Mouse (Mus musculus) intestine, postnatal 0 days (tissue): ENCODE data around the gene Necap2. TPM values are rescaled to one million over a fixed set of nuclear protein-coding genes. Genes with fewer than 3 reads are reported as not detected.

Experiments
- ATAC-seq: fragments of 200-750 bp; cut with Nextera tagmentation; 2 replicates; pipeline ENCODE4 v1.8.0; 2017; ENCODE audit warnings: mild to moderate bottlenecking, moderate TSS enrichment, moderate library complexity
- H3K27ac ChIP-seq: fragments of 300-500 bp; sonication (generic); 2 replicates; pipeline ENCODE4 v1.5.1; 2014; ENCODE audit warnings: mild to moderate bottlenecking, low read depth, low read length, moderate library complexity
- H3K27me3 ChIP-seq: fragments of 300-500 bp; sonication (generic); replicated peaks from 2 replicates; pipeline ENCODE4 v1.6.1; 2014; ENCODE audit warnings: low read length, mixed read lengths; ENCODE audit not compliant: control insufficient read depth, insufficient read depth
- H3K36me3 ChIP-seq: fragments of 300-500 bp; sonication (generic); 2 replicates; pipeline ENCODE4 v1.6.1; 2014; ENCODE audit warnings: mild to moderate bottlenecking, moderate library complexity; ENCODE audit not compliant: control insufficient read depth, insufficient read depth
- H3K4me1 ChIP-seq: fragments of 300-500 bp; sonication (generic); replicated peaks from 2 replicates; pipeline ENCODE4 v1.6.1; 2014; ENCODE audit warnings: antibody characterized with exemption, low read length, mixed read lengths; ENCODE audit not compliant: control insufficient read depth, insufficient read depth
- H3K4me2 ChIP-seq: fragments of 300-500 bp; sonication (generic); replicated peaks from 2 replicates; pipeline ENCODE4 v1.6.1; 2014; ENCODE audit warnings: low read depth, mild to moderate bottlenecking, moderate library complexity
- H3K4me3 ChIP-seq: fragments of 300-500 bp; sonication (generic); 2 replicates; pipeline ENCODE4 v1.5.1; 2014; ENCODE audit warnings: low read depth, low read length
- H3K9ac ChIP-seq: fragments of 300-500 bp; sonication (generic); 2 replicates; pipeline ENCODE4 v1.6.1; 2014; ENCODE audit warnings: mild to moderate bottlenecking, low read depth, low read length
- H3K9me3 ChIP-seq: fragments of 300-500 bp; sonication (generic); 2 replicates; pipeline ENCODE4 v1.6.1; 2016; ENCODE audit warnings: mixed run types; ENCODE audit not compliant: control insufficient read depth
- CTCF ChIP-seq: sonication (generic); IDR thresholded peaks from 2 replicates; pipeline ENCODE4 v1.5.1; 2016; ENCODE audit warnings: low read depth, mild to moderate bottlenecking, control low read depth, antibody characterized with exemption, moderate library complexity
- WGBS: fragments of 180-500 bp; shearing (Covaris S2); extraction: QIAGEN DNeasy Blood & Tissue Kit; methylation state at CpG from one replicate; pipeline ENCODE4 v1.1.7; 2014; 5-methylcytosine and 5-hydroxymethylcytosine counted together
- polyA plus RNA-seq: library from polyadenylated mRNA; unstranded; fragments of >200 nt; fragmentation: Nextera tagmentation; extraction: Ambion mirVana; gene quantifications from 2 replicates; pipeline ENCODE4 v1.2.1, GENCODE M21; 2015

The Necap2 gene
- polyA plus RNA-seq, 1 experiment from 2014 or later, result 103 TPM

DNA sequence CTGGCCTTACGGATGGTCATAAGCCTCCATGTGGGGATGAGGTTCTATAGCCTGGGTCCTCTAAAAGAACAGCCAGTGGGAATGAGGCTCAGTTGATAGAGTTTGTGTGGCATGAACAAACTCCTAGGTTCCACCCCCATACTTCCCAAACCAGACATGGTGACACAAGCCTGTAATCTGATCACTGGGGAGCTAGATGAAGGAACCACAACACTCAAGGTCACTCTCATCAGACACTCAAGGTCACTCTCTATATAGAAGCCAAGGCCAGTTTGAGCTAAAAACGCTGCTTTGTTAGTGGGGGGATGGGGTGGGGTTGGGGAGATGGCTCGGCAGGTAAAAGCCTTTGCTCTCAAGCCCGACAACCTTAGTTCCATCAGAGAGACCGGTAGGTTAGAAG, 21.8 kb upstream of the Necap2 start:
- no peak for ATAC-seq
- Histone ChIP-seq H3K27ac (no peak overlapping the region), H3K27me3 (no peaks in the 10 kb centered on the region), H3K4me2 (no peak overlapping the region), H3K36me3 (no peaks in the 10 kb centered on the region), H3K4me1 (no peaks in the 10 kb centered on the region), H3K9me3 (no peaks in the 10 kb centered on the region), H3K9ac (no peak overlapping the region), H3K4me3 (no peak overlapping the region)
- WGBS, result 69% methylated on average over 5 of the region's 5 CpGs
- no peak for TF ChIP-seq CTCF

DNA sequence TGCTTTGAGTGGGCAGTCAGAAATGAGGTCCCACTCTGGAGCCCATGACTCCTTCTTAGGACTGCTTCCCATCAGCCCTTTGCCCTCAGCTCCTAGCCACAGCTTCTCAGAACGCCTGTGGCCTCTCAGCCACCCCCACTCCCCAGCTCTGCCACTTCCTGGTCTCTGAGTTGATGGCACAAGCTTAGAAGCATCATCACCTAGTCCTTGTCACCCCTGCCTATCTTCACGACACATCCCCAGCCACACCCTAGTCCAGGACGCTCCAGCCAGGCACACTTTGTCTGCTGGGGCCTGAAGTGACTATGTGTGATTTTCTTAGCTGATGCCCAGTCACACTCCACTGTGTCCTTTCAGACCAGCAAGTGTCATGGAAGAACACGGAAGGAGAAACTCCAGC, 20.8 kb upstream of the Necap2 start:
- H3K27ac ChIP-seq, result no peak overlapping the region
- no peak for ATAC-seq
- H3K4me1 ChIP-seq, result no peaks in the 10 kb centered on the region
- WGBS, result 62% methylated on average over 4 of the region's 4 CpGs
- TF ChIP-seq CTCF, result no peak
- H3K27me3 ChIP-seq, result no peaks in the 10 kb centered on the region
- H3K36me3 ChIP-seq, result no peaks in the 10 kb centered on the region
- no peak overlapping the region for H3K4me3 ChIP-seq
- no peak overlapping the region for H3K4me2 ChIP-seq
- no peak overlapping the region for H3K9ac ChIP-seq
- H3K9me3 ChIP-seq, result no peaks in the 10 kb centered on the region

DNA sequence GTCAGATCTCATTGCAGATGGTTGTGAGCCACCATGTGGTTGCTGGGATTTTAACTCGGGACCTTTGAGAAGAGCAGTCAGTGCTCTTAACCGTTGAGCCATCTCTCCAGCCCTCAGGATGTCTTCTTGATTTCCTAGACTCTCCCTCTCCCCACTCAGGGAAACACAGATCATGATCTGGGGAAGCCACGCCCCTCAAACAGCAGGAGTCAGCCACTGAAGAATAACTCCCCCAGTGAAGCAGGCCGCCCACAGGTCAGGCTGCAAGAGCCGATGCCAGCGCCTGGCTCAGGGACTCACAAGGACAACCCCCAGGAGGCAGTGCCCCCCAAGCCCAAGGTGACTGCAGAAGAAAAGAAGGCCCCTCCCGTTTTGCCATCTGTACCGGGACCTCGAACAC, 18.6 kb upstream of the Necap2 start:
- Histone ChIP-seq H3K4me3 (no peak overlapping the region), H3K27me3 (no peaks in the 10 kb centered on the region), H3K36me3 (no peaks in the 10 kb centered on the region), H3K4me2 (no peak overlapping the region), H3K27ac (no peak overlapping the region), H3K4me1 (no peaks in the 10 kb centered on the region), H3K9ac (no peak overlapping the region), H3K9me3 (no peaks in the 10 kb centered on the region)
- WGBS, result 28% methylated on average over 9 of the region's 9 CpGs
- TF ChIP-seq CTCF, result no peak
- ATAC-seq, result no peak

DNA sequence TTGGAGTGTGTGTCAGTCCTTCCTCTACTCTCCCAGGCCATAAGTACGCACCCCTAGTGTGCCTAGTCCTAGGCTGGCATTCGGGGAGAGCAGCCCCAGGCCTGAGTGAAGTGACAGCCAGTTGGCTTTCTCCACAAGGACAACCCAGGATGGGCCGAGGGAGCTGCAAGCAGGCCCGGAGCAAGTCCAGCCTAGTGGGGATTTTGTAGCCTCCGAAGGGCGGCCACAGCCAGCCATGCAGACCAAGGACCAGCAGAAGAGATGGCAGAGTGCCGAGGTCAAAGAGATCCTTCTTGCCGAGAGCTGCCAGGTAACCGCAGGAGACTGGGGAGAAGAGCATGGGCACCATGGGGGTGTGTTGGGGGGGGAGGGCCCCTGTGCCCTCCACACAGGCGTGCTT, 16.9 kb upstream of the Necap2 start:
- no peak overlapping the region for H3K27ac ChIP-seq
- H3K9ac ChIP-seq, result no peak overlapping the region
- WGBS, result 81% methylated on average over 10 of the region's 10 CpGs
- no peaks in the 10 kb centered on the region for H3K4me1 ChIP-seq
- no peaks in the 10 kb centered on the region for H3K27me3 ChIP-seq
- no peak overlapping the region for H3K4me3 ChIP-seq
- no peak for ATAC-seq
- H3K9me3 ChIP-seq, result no peaks in the 10 kb centered on the region
- no peak overlapping the region for H3K4me2 ChIP-seq
- no peaks in the 10 kb centered on the region for H3K36me3 ChIP-seq
- no peak for TF ChIP-seq CTCF

DNA sequence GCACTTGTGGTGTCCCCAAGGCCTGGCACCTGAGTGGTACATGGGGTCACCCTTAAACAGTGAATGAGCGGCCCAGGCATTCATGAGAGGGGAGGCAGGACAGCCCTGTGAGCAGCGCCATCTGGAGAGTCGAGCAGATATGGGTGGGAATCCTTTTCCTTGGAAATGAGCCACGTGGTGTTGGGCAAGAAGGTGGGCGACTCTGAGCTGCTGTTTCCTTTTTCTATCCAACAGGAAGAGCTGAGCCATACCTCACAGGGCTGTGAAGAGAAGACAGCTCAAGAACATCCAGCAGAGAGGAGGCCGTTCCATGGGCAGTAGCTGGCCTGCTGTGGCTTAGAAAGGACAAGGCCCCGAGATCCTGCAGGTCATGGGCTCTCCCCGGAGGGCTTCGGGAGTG, 10.6 kb upstream of the Necap2 start:
- TF ChIP-seq CTCF, result no peak
- Histone ChIP-seq H3K27me3 (no peaks in the 10 kb centered on the region), H3K4me2 (no peak overlapping the region), H3K9me3 (no peaks in the 10 kb centered on the region), H3K4me3 (no peak overlapping the region), H3K27ac (no peak overlapping the region), H3K4me1 (no peaks in the 10 kb centered on the region), H3K36me3 (no peaks in the 10 kb centered on the region), H3K9ac (no peak overlapping the region)
- WGBS, result 57% methylated on average over 9 of the region's 9 CpGs
- ATAC-seq, result no peak

DNA sequence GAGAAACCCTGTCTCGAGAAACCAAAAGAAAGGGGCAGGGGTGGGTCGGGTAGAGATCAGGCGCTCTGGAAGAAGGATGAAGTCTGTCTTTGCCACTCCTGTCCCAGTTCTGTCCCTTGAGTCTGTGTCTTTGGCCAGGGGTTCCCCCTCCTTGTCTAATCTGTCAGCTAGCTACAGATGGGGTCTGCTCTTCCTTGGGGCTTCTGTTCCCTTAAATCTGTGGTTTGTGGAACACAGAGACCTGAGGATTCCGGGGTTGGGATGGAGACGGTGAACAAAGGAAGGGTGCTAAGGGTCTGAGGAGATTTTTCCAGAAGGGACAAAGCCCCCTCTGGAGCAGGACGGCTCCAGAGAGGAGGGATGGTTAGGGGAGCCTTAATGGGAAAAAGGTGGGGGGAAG, 9.9 kb upstream of the Necap2 start, which contains the start of gene Spata21:
Gene Spata21, plus strand, starts transcription at position 301 of the 400 bp plus-strand sequence.
- no peak for ATAC-seq
- Histone ChIP-seq H3K4me2 (no peak within 1 kb of the TSS), H3K27me3 (no peaks in the 10 kb centered on the region), H3K4me1 (no peaks in the 10 kb centered on the region), H3K9me3 (no peaks in the 10 kb centered on the region), H3K36me3 (no peaks in the 10 kb centered on the region), H3K9ac (no peak within 1 kb of the TSS), H3K27ac (no peak within 1 kb of the TSS), H3K4me3 (no peak within 1 kb of the TSS)
- TF ChIP-seq CTCF, result no peak
- WGBS, result 82% methylated on average over 6 of the region's 6 CpGs

DNA sequence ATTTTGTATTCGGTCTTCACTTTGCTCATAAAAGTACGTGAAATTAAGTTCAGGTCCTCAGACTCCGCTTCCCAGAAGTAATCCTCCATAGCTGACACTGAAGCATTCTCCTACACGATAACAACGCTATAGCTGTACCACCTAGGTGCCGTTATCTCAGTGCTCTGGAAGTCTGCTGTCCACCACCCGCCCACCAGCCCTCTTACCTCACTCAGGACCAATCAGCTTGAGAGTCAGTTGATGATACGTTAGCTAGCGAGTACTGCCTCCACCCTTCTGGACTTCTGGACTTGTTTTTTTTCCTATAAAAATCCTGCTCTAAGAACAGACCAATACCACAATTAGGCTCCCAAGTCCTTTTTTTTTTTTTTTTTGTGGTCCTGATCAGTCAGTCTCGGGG, 8.7 kb upstream of the Necap2 start:
- Histone ChIP-seq H3K9me3 (no peaks in the 10 kb centered on the region), H3K9ac (no peak overlapping the region), H3K4me2 (no peak overlapping the region), H3K4me3 (no peak overlapping the region), H3K27me3 (no peaks in the 10 kb centered on the region), H3K36me3 (no peaks in the 10 kb centered on the region), H3K27ac (no peak overlapping the region), H3K4me1 (no peaks in the 10 kb centered on the region)
- TF ChIP-seq CTCF, result no peak
- WGBS, result 60% methylated on average over 10 of the region's 10 CpGs
- ATAC-seq, result peak; percentile 58
